Mouse (Mus musculus) left cerebral cortex, postnatal 4 days (tissue): ENCODE results near the gene Dohh. TPM values are rescaled to one million over a fixed set of nuclear protein-coding genes. Genes with fewer than 3 reads are reported as not detected.

Experiments used
- DNase-seq: peaks from one replicate; pipeline ENCODE4 v3.0.0-alpha.2; 2022
- intact Hi-C: fragments of 180-260 bp; cut with DNase I; formaldehyde crosslinking; loops from one replicate; pipeline ENCODE4 v1.15.1; 2025
- total RNA-seq, 2 experiments: library from RNA; stranded (reverse); gene quantifications; 2 replicates each; pipeline ENCODE4 v1.2.3; 2021

The Dohh gene
- total RNA-seq, 2 experiments from 2014 or later, result 58.8 to 61.5 TPM

GRCm38 (mm10) chr10:81401521-81402226, 17.4 kb downstream of the Dohh start:
- peak; percentile 78 for DNase-seq
- intact Hi-C loops, result no loop called here

DNA sequence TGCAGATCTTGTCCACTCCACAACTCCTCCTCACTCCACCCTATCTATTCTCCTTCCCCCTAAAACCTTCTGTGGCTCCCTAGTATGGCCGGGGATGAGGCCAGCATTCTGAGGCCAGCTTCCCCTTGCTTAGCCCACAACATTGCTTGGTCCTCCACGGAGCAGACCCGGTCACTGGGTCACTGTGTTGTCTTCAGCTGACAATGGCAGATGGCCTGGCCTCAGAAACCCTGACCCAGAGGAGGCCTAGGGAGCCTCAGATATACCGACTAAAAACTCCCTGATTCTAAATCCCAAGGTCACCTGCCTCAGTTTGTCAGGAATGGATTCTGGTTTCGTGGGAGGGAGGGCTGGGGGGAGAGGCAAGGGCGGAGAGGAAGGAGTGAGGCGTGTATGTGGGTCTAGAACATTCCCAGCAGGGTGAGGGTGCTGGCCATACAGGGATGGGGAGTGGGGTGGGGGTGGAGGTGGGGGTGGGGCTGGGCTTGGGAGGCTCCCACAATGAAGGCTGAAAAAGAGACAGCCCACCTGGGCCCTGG, 18.1 kb downstream of the Dohh start:
- DNase-seq, result no peak
- intact Hi-C loops, result no loop called here

DNA sequence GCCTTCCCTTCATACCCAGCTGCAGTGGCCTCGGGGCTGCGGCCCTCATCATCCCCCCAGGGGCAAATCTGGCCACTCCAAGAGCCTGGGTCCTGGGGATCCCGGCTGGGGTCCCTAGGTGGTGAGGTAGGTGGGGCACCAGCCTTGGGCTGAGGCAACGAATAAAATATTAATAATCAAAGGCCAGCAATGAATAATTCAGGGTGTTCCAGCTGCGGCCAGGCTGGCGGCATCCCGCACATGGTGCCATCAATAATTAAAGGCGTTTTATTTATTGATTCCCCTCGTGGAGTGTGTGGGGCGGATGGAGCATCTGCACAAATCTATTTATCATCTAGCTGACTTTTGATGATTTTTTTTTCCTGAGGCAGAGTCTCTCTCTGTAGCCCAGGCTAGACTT, 19.3 kb downstream of the Dohh start:
- no peak for DNase-seq
- intact Hi-C loops, result no loop called here

DNA sequence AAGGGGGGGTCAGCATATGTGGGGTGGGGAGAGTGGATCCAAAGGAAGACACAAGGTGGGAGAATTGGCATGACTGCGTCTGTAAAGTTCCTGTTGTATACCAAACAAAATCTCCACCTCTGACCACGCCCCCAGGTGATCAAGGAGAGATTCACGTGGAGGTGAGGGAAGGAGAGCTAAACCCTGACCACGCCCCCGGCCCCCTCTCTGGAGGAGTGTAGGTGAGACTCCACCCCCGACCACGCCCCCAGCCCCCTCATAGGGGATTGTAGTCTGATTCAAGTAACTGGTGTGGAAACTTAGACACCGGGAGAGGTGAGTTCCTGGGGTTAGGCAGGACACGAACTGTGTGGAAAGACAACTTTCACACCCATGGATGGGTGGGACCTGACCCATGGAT, 19.9 kb downstream of the Dohh start:
- no peak for DNase-seq
- intact Hi-C loops, result no loop called here

DNA sequence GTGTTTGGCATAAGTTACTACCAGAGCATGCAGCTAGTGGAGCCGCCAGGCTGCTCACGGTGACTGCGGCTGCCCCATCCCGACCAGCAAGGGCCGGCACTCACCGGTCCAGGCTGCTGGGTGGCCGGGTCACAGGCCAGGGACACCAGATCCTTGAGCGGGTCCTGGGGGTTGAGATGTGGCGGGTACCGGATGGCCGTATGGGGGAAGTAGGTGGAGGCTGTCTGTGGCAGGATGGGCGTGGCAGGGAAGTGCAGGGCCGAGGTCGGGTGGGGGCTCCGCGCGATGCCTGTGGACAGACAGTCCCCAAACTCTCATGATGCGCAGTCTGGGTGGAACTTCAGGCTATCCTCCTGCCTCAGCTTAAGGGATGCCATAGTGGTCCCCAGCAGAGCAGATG, 20.5 kb downstream of the Dohh start:
- intact Hi-C loops, result no loop called here
- no peak for DNase-seq

GRCm38 (mm10) chr10:81405588-81406201, 21.5 kb downstream of the Dohh start:
- peak; percentile 71 for DNase-seq
- intact Hi-C loops, result no loop called here

GRCm38 (mm10) chr10:81406504-81407440, 22.5 kb downstream of the Dohh start:
- DNase-seq, result no peak
- intact Hi-C loops, result no loop called here

DNA sequence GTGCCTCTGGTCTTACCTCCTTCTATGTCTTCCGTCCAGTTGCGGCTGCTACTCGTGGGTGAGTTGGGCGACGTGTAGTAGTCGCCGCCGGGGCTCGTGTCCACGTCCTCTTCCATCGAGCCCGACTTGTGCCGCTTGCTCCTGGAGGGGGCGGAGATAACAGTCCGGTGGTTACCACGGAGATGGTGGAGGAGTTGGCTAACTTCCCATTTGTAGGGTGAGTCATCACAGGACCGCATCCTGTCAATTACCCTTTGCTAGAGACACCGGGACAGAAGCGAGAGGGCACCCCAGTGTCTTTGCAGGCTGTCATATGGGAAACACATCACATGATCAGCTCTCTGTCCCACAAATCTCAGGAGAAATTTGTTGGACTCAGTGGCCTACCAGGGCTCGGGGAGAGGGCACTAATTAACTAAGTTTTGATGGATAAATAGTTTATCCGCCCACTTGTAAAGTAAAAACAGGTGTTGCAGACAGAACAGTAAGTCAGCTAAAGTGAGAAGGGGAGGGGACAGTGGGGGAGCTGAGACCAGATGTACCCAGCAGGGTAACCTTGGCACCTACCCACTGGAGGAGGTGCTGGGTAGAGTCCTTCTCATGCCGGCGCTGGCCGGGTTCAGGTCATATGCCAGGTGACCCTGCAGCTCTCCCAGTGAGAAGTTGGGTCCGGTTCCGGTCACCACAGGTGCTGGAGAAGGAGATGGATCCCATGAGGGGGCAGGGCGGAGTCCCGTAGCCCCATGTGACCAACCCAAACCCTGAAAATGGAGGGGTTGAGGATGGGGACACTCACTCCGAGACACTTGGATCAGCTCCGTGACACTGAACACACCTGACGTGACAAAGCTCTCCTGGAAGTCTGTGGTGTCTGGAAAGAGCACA, 23.6 kb downstream of the Dohh start:
- peak; percentile 76 for DNase-seq
- intact Hi-C loops, result no loop called here

DNA sequence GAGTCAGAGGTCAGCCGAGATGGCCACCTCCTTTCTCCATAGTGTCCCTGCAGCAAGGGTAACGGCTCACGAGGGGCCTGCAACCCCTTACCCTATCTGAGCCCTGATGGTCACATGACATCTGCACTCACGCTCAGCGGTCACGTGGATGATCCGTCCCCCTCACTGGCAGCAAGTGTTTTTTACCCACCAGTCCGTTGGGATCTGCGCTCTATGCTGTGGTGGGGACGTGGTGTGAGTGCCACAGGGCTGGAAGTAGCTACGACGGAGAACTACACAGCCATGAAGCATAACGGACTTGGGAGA, 24.1 kb downstream of the Dohh start:
- intact Hi-C loops, result no loop called here
- no peak for DNase-seq

DNA sequence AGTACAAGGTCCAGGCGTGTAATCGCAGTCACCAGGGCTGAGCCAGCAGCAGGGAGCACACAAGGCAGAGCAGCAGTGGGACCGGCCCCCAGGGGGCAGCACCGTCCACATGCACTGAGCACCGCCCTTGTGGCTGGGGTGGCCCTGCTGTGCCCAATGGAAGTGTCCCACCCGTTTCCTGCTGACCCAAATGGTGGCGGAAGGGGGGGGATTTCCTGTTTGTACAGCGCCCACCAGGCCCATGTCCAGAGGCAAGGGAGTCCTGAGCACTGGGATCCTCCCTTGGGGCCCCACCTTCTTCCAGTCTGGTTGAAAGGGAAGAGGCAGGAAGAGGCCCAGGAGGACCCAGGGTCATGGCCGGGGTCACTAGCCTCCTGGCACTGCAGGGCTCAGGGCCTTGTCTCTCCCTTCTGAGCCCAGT, 24.7 kb downstream of the Dohh start:
- intact Hi-C loops, result no loop called here
- DNase-seq, result peak; percentile 74

DNA sequence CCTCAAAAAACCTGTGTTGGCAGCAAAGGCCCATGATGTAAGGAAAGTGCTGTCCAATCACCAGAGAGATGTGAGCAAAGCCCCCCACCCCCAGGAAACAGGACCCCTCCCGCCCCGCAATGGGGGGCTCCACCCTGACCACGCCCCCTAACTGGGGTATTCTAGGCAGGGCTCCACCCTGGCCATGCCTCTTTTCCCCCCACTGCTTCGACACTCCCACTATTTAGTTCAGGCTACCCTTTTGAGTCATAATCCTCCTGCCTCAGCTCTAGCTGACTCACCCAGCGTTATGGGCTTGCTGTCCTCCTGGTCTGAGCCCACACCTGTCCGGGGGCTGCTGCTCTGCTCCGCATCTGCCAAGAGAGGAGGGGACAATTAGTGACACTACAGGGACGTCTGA, 25.1 kb downstream of the Dohh start:
- DNase-seq, result no peak
- intact Hi-C loops, result no loop called here

DNA sequence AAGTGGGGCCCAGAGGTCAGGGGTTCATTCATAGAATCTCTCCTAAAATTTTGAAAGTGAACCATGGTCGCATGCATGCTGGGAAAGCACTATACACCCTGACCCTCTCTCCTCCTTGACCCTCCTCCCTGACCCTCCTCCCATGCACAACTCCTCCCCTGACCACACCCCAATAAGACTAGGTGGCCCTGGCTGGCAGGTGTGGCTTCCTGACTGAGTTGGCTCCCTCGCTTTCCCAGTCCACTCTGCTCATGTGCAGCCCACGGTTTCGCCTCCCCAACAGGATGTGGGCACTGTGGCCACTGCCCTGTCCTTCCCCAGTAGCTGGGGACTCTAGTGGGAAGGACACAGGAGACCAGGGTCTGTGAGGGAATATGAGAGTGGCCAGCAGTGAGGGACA, 26.1 kb downstream of the Dohh start:
- intact Hi-C loops, result no loop called here

GRCm38 (mm10) chr10:81410981-81411380, 26.8 kb downstream of the Dohh start:
- intact Hi-C loops, result no loop called here
- DNase-seq, result no peak

More for the DNA sequence above, 26.1 kb downstream of the Dohh start:
- no peak for DNase-seq

DNA sequence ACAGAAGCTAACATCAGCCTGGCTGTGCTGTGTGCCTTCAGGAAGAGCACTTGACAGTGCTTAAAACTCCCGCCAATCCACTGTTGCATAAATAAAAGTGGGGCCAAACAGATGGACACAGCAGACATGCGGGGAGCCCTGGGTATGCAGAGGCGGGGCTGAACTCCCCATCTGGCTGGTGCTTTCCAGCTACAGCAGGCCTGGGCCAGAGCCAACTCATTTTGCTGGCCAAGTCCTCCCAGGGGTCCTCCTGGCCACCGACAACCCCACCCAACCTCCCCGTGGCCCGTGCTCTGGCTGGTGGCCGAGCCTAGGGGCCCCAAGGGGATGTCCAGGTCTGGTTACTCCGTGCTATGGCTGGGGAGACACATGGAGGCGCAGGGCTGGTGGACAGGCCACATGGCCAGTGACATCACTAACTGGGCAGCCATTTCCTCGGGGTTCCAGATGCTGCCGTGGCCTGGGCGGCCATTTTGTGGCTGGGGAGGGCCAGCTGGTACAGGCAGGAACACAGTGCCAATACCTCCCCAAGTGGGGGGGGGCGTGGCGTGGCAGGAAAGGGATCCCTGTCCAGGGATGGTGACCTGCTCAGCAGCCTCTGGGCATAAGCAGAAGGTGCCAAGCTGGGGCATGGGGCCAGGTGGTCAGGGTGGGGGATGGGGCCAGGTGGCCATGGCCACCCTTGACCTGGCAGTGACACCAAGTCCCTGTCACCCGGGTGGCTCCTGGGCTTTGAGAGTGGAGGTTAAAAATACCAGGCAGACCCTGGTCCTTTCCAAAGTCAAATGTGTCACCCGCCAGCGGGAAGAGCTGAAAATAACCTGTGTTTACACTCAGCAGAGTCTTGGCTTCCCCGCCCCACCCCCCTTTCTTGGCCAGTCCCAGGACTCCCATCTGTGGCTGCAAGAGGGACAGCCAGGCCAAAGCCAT, 27.5 kb downstream of the Dohh start:
- DNase-seq, result peak; percentile 96
- intact Hi-C loops, result no loop called here

DNA sequence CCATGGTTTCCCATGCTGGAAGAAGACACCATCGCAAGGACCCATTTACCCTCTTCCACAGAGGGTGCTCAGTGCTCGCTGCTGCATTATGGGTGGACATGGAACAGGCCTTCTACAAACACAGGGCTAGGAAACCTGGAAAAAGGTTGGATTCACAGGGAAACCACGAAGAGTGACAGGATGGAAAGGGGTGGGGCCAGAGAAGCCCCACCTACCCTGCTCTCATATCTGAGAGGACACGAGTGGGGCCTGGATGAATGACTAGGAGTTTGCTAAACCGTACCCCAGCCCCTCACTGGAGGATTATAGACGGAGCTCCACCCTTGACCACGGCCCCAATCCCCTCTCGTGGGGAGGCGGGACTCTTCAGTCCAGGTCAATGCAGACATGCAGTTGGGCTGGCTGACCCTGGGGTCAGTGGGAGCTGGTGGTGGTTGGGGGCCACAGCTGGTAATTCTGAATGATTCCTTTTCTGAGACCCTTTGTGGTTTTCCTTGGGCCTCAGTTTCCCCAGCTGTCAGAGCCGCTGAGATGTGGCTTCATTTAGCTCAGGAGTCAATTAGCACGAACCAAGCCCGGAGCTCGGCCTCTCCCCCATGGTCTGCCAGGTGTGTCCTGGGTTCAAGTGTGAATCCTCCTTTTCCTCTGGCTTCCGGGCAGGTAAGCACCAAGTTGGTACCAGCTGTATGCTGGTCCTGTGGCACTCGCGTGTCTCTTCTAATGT, 28.5 kb downstream of the Dohh start:
- DNase-seq, result no peak
- intact Hi-C loops, result no loop called here

DNA sequence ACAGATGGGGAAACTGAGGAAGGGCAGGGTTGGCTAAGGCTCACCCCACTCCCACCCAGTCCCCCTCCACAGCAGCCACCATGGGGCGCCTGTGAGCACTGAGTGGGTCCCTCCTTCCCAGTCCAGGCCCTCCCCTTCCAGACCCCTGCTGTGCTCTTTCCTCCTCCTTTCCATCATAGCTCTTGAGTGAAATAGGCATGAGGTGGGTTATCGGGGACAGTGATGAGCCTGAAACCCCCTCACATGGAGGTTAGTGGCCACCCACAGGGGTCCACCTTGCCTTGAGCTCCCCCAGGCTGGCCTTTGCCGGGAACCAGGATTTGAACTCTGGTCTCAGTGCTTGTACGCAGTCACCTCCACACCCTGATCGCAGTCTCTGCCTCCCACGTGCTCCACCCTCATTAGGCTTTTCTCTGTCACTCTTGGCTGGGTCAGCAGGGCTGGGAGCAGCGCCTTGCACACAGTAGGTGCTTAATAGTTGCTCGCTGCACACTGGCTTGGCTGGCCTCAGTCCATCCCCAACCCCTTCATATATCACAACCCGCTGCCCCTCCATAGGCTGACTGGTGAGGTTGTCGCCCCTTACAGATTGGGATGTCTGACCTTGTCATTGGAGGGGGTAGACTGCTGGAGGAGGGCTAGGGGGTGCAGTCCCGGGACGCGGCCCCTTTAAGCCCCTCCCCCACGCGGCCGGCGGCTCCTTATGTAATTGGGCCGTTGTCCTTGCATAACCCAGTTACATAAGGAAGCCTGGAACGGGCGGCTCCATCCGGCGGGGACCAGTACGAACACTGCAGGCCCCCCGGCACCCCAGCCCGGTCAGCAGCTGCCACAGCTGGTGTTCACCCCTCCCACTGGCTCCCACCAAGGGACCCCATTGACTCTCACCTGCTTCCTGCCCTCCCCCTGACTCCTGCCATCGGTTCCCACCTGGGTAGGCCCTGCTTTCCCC, 29.4 kb downstream of the Dohh start:
- no peak for DNase-seq
- intact Hi-C loops, result no loop called here

- intact Hi-C loops, result no loop called here
- no peak for DNase-seq
Measured at GRCm38 (mm10) chr10:81414682-81415081, 30.5 kb downstream of the Dohh start.

GRCm38 (mm10) chr10:81415146-81415545, 30.9 kb downstream of the Dohh start:
- intact Hi-C loops, result no loop called here
- no peak for DNase-seq
